Mouse (Mus musculus): ENCODE data around the gene Amacr. TPM values are rescaled to one million over a fixed set of nuclear protein-coding genes. Genes with fewer than 3 reads are reported as not detected.
A peak's percentile ranks its signal among the peaks of the same experiment; 100 is the strongest.
"Not testable (repeated sequence)": the region's sequence is repeated elsewhere in the genome, so short reads cannot be mapped to it uniquely, and the experiment has no call there.

Gene Amacr
- total RNA-seq, 2 experiments from 2014 or later = 14.0 to 16.9 TPM

DNA sequence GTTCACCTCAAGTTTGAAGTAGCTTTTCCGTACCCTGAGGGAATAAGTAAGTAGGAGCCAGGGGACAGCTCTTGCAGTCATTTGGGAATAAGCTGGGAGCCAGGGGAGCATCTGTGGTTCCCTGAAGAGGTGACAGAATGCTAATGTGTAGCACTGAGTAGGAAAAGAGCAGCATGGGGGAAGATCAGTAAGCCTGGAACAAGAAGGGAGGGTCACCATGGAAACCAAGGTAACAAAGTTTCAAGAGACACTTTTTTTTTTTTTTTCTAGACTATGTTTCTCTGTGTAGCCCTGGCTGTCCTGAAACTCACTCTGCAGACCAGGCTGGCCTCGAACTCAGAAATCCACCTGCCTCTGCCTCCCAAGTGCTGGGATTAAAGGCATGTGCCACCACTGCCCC lies 4.9 kb downstream of the Amacr start:
- DNase-seq = not testable (repeated sequence)

DNA sequence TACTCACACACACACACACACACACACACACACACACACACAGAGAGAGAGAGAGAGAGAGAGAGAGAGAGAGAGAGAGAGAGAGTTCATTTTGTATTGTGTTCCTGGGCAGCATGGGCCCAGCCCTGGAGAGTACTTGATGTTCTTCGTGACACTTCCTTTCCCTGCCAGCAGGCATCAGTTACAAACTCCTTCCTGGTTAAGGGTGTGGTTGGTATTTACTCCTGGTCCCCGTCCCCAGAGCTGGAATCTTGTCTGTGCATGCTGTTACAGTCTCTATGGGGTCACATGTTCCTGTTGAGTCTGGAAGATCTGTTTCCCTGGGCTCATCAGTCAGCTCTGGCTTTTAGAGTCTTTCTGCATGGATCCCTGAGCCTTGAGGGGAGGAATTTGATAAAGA lies 8.9 kb downstream of the Amacr start:
- DNase-seq = no peak

DNA sequence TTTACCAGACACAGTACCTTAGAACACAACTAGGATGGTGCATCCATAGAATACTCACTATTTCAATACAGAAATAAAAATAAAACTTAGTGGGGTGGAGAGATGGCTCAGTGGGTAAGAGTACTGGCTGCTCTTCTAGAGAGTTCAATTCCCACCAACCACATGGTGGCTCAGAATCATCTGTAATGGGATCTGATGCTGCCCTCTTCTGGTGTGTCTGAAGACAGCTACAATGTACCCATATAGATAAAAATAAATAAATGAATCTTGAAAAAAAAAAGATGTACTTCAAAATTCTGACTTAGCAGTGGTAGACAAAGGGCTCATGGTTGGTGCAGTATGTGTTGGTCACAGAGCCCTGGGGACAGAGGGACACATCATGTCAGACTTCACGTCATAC lies 10.0 kb downstream of the Amacr start:
- DNase-seq = no peak

DNA sequence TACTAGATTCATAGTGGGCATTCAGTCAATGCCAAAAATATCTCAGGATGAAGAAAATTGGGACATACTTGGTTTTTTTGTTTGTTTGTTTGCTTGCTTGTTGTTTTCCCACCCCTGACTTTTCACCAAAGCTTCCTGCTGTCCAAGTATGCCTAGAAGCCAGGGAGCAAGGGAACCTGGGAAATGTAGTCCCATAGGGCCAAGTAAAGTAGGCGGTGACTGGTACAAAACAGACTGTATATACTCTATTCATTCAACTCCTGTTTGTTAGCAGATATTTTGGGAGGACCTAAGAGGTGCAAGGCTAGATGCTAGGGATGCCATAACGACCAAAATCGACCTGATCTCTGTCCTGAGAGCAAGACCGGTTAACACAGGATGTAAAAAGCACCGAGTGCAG lies 18.3 kb downstream of the Amacr start:
- no peak for DNase-seq

DNA sequence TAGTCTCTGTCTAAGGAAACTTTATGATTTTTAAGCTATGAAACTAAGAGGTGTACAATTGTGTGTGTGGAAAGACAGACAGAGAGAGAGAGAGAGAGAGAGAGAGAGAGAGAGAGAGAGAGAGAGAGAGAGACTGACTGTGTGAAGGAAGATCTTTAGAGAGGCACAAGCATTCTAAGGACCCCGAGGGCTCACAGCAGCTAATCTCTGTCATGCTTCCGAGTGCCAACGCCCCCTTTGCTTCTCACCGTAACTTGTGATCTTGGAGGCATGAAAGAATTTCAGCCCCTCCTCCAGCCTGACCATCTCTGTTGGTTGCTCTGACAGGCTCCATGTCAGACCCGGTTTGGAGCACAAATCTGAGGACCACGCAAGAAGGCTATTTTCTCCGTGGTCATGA lies 18.9 kb downstream of the Amacr start, which contains the start of gene Slc45a2:
Gene Slc45a2 (plus strand): TSS at position 301 of the 400 bp plus-strand sequence.
- no peak for DNase-seq

DNA sequence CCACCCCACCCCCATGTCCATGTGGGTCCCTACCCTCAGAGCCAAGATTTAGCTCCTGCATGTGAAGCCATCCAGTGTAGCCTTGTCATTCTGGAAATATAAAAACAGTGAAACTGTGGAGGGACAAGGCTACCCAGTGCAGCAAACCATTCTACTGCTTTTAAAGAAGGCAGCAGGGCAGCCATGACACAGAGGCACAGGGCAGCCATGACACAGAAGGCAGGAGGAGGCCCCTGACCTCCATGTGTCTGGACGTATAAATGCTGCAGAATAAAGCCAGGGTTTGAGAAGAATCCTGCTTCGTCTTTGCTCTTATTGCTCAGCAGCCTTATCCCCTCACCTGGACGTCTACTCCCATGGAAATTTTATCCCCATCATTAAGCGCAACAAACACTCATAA lies 22.2 kb downstream of the Amacr start:
- no peak for DNase-seq

DNA sequence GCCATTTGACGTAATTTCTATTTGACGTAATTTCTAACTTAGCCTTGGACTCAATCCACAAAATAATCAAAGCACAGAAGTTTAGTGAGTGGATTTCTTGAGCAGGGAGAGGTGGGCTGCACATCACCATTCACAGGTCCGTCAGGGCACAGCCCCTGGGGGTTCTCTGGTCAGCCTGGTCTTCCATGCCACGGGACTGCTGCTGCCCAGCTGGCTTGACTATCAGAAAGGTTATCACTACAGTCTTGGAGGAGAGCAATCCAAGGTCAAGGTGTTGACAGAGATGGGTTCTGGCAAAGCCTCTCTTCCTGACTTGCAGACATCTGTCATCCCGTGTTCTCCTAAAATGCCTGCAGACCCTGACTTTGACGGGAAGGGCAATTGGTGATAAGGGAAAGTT lies 23.1 kb downstream of the Amacr start:
- no peak for DNase-seq

DNA sequence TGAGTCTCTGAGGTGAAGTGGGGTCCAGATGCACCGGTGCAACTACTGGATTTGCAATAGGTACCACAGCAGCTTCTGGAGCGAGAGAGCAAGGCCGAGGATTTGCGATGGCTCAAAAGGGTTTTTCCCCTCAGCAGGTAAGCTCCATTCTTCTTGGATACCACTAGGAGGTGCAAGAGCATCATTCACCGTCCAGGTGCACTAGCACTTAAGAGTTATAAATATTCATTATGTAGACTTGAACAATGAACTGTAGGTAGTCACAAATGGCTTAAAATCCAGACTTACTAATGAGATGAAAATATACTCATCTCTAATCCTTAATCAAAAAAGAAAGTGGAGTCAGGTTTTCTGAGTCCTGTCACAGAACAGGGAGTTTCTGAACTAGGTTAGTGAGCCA lies 27.2 kb downstream of the Amacr start:
- DNase-seq = no peak

DNA sequence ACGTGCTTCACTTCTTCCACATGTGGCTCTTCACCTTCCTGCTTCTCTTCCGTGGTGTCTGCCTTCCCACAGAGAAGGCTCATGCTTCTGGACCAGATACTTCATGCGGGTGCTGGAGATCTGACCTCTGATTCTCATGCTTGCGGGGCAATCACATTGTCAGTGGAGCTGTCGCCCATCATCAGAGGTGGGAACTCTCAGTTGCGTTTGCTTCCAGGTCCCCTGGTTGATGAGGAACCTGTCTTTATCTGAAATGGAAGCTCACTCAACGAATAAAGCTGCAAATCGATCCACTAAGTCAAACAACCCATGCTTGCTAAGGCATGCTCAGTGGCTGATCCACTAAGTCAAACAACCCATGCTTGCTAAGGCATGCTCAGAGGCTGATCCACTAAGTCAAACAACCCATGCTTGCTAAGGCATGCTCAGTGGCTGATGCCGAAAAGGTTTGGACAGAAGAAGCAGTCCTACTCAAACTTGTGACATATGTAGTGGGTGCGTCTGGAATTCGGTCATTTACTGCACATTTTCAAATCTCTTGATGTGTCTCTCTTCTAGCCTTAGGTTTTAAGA lies 29.5 kb downstream of the Amacr start:
- DNase-seq = no peak

DNA sequence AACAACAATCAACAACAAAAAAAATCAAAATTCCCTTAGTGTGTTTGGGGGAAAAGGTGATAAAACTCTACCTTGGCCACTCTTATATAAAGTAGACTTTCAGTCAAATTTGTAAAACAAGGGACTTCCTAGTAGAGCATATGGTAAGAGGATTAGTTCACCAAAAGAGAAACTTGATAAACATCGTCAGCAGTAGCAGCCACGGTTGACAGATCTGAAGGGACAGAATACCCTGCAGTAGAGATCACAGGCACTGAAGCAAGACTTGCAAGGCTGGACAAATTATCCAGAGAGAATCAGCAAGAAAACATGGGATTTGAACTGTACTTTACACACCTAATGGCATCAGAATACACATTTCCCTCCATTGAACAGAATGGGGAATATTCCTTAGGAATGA lies 33.4 kb downstream of the Amacr start:
- no peak for DNase-seq

DNA sequence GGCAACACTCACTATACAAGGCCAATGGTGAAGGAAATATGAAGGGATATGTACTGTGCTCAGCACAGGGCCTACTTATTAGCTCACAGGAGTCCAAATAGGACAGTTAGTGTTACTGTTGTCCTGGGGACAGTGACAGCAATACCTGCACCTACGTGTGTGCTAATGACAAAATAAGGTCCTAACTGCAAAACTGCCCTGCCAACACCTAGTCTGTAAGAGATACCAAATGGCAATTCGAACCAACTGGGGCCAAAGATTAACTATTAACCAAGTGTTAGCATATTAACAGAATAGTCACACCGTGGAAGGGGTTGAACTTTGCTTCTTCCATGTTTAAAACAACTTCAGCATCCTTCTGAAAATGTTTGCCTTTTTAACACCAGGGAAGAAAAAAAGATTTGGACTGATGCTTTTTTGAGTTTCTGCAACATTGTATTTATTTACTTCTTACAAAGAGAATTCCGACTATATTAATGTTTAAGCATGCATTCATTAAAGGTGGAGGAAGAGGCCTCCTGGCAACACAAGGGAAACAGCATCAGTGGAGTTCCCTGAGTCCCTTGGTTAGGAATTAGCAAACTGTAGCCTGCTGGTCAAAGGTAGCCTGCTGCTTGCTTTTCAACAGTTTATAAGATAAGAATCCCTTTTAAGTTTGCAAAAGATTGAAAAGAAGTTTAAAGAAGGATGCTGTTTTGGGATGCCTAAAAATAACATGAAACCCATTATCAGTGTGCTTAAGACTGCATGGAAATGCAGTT lies 45.4 kb downstream of the Amacr start:
- DNase-seq = no peak

DNA sequence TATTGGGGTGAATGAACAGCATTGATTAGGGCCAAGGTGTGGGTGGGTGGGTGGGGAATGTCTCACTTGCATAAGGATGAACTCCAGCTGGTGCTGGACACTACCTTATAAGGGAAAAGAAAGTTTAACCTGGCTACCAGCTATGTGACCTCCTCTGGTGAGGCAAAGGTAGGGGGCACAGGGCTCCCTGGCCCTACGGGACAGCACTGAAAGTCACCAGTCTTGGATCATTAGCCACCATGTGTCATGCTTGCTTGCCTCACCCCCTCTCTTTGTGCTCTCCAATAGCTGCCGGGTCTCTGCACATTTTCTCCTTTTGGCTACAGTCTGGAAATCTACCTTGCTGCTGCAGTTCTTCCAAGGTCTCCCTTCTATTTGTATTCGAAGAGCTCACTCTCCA lies 48.6 kb downstream of the Amacr start:
- no peak for DNase-seq

DNA sequence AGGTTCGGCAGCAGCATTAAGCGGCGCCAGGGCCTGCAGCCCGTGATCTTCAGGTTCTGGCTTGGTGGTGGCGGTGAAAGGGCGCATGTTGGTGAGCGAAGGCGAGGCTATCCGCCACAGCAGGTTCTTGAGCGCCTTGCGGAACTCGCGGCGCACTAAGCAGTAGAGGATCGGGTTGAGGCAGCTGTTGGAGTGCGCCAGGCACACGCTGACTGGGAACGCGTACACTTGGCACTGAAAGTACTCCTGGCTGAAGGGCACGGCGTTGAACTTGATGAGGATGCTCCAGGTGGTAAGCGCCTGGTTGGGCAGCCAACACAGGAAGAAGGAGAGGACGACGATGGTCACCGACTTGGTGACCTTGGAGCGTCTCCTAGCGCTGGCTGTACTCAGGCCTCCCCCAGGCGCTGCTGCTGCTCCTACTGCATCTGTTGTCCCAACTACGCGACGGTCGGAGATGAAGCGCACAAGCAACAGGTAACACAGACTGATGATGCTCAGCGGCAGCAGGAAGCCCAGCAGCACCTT lies 54.5 kb downstream of the Amacr start:
- peak; percentile 15 for DNase-seq

DNA sequence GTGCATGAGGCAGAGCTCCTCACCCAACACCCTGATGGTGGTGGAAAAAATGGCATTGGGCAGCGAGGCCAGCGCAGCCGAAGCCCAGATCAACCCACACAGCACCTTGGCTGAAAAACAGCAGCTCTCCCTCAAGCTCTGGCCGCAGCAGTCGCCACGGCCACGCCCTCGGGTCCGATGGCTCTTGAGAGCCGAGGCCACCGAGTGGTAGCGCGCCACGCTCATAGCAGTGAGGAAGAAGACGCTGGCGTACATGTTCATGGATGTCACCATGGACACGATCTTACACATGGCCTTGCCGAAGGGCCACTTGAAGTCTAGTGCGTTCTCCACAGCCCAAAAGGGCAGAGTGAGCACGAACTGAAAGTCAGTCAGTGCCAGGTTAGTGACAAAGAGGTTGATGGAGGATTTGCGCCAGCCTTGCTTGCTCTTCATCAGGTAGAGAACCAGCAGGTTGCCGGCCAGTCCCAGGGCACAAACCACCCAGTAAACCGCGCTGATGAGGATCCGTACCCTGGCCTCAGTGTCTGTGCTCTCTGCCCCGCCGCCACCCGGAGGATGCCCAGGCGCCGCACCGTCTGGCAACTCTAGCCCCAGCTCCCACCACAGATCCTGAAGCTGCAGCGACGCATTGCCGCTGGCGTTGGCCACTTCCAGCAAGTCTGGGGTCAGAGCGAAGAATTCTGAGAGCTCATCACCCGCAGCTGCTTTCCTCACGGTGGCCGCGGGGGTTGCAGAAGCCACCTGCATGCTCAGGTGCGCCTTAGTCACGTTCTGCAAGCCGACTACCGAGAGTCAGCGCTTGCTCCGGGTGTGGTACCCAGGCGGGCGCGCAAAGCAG lies 55.2 kb downstream of the Amacr start:
- peak; percentile 21 for DNase-seq

DNA sequence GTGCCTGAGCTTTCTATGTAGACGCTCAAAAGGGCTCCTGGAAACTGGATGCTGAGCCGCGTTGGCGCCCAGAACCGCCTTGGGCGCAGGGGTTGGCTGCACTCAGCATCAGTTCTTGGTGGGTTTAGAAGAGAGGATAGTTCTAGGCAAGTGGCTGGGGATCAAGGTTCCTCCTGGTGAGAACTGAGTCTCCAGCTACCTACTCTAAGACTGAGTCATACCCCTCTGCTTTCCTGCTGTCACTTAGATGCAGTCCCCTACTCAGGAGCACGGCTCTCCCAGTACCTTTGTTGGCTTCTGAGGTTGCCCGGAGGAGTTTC lies 55.8 kb downstream of the Amacr start:
- no peak for DNase-seq

DNA sequence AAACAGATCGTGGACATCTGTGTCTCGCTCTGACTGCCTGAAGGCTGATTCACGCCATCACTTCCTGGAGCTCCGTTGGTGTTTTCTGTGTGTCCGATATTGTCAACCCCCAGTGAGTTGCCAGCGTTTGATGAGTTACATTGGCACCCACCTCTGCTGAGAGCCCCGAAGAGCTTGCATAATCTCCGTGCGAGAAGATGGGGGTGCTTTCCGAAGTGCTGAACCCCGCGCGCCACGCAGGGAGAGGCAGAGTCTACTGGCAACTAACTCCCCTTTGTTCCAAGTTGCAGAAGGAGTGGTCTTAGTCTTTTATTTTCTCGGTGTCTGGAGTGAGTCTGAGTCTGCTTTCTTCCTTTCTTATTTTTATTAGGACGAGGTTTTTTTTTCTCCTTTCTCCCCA lies 56.2 kb downstream of the Amacr start, which contains the start of gene Rxfp3:
Gene Rxfp3 (minus strand): TSS at position 281 of the 400 bp plus-strand sequence.
- DNase-seq = peak; percentile 17

DNA sequence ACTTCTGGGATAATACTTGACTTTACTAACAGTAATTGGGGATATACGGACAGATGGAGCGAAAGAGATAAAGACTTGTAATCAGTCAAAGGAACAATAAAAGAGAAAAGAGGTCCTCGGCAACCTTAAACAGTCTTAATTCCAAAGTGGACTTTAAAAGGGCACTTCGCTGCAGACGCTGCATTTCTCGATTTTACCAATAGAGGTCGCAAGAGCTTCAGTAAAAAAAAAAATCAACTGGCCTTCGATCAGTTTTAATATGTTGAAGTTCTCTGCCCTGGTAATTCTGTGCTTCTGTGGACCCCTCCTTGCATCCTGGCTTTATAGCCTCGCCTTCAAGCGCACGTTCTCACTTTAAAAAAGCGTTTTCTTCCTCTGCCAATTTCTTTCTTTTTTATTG lies 56.9 kb downstream of the Amacr start:
- peak; percentile 45 for DNase-seq

DNA sequence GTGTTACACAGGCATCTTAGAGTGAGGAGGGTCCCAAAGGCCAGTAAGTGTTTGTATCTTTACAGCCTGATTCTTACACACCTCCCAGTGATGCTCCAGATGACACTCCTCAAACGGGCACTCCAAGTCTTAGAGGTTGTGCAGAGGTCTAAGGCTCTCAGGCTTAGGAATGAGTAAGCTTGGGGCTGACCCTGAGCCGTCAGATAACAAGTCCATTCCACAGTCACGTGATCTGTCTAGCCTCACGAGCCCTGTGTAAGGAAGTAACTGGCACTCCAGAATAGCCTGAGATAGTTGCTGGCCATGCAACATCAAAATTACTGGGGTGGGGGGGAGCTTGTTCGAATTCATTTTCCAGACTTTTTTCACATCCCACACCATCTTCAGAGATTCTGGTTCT lies 58.5 kb downstream of the Amacr start:
- no peak for DNase-seq

DNA sequence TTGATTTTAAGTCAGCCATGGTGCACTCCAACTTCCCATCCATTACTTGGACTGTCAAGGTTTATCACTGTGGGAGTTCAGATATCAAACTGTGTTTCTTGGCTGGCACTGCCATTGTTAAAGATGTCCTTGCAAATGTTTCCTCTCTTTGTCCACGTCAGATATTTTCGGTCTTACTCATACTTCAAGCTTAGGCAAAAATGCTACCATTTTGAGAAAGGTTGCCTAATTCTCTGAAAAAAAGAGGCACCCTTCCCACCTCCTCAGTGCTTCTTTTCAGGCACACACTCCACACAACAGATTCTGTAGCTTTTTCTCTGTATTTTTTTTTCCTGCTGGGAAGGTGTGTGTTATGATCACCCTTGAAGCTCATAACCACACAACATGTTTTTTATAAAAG lies 59.7 kb downstream of the Amacr start:
- DNase-seq = no peak

DNA sequence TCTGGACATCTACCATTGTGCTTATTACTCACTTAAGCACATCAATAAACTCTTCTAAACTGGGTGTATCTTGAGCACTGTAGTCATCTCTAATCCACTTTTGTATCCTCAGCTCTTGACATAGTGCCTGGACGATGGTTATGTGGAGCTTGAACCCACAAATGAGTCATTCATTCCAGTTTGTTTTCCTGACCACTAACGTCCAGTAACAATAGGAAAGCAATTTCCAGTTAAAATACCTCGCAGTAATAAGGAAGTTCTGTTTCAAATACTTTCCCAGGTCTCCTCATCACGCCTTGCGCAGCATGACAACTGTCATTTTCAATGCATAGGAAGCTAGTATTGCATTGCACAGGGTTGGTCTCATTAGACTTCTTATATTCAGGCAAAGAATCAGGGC lies 61.3 kb downstream of the Amacr start:
- no peak for DNase-seq

All from gastrocnemius, postnatal 10 days (tissue).